Mouse (Mus musculus) E14TG2a.4 (cell line): ENCODE results near the gene Ddit4l.

Experiments
- CTCF ChIP-seq: conservative IDR thresholded peaks from 2 replicates; pipeline ENCODE4 v1.5.1; 2014; ENCODE audit warnings: low read length
- NANOG ChIP-seq: IDR thresholded peaks from 2 replicates; pipeline ENCODE4 v1.6.1; 2014; ENCODE audit warnings: borderline replicate concordance, low read length, mixed read lengths
- POU5F1 ChIP-seq: IDR thresholded peaks from 2 replicates; pipeline ENCODE4 v1.6.1; 2014; ENCODE audit warnings: low read length, borderline replicate concordance

GRCm38 (mm10) chr3:137576146-137576545 lies 45.3 kb upstream of the Ddit4l start:
- no peak for TF ChIP-seq CTCF
- TF ChIP-seq POU5F1 = no peak
- TF ChIP-seq NANOG = no peak
